Mouse (Mus musculus) kidney, embryonic 15.5 days (tissue): ENCODE data around the gene Abhd17a. TPM values are rescaled to one million over a fixed set of nuclear protein-coding genes. Genes with fewer than 3 reads are reported as not detected.

ENCODE experiments used
- ATAC-seq: fragments of 200-750 bp; cut with Nextera tagmentation; replicated peaks from 2 replicates; pipeline ENCODE4 v1.8.0; 2017; ENCODE audit warnings: moderate TSS enrichment; ENCODE audit not compliant: low FRiP score
- H3K27ac ChIP-seq: fragments of 300-500 bp; sonication (generic); 2 replicates; pipeline ENCODE4 v1.5.1; 2015; ENCODE audit warnings: mild to moderate bottlenecking, inconsistent platforms
- H3K27me3 ChIP-seq: fragments of 300-500 bp; sonication (generic); 2 replicates; pipeline ENCODE4 v1.6.1; 2015; ENCODE audit warnings: inconsistent platforms
- H3K36me3 ChIP-seq: fragments of 300-500 bp; sonication (generic); 2 replicates; pipeline ENCODE4 v1.6.1; 2015; ENCODE audit warnings: inconsistent platforms
- H3K4me1 ChIP-seq: fragments of 300-500 bp; sonication (generic); 2 replicates; pipeline ENCODE4 v1.6.1; 2015; ENCODE audit warnings: inconsistent platforms
- H3K4me2 ChIP-seq: fragments of 300-500 bp; sonication (generic); 2 replicates; pipeline ENCODE4 v1.6.1; 2015; ENCODE audit warnings: moderate library complexity, mild to moderate bottlenecking, inconsistent platforms
- H3K4me3 ChIP-seq: fragments of 300-500 bp; sonication (generic); replicated peaks from 2 replicates; pipeline ENCODE4 v1.5.1; 2015; ENCODE audit warnings: mild to moderate bottlenecking, inconsistent platforms
- H3K9ac ChIP-seq: fragments of 300-500 bp; sonication (generic); 2 replicates; pipeline ENCODE4 v1.6.1; 2015; ENCODE audit warnings: mild to moderate bottlenecking, inconsistent platforms
- H3K9me3 ChIP-seq: fragments of 300-500 bp; sonication (generic); replicated peaks from 2 replicates; pipeline ENCODE4 v1.6.1; 2016; ENCODE audit warnings: inconsistent platforms
- WGBS: fragments of 180-500 bp; shearing (Covaris S2); methylation state at CpG from one replicate; pipeline ENCODE4 v1.1.7; 2015; ENCODE audit warnings: mixed read lengths; 5-methylcytosine and 5-hydroxymethylcytosine counted together
- polyA plus RNA-seq: library from polyadenylated mRNA; unstranded; fragments of >200 nt; fragmentation: Nextera tagmentation; extraction: Ambion mirVana; gene quantifications from 2 replicates; pipeline ENCODE4 v1.2.1, GENCODE M21; 2015

Abhd17a gene
- polyA plus RNA-seq, 1 experiment from 2014 or later, result 95.4 TPM

DNA sequence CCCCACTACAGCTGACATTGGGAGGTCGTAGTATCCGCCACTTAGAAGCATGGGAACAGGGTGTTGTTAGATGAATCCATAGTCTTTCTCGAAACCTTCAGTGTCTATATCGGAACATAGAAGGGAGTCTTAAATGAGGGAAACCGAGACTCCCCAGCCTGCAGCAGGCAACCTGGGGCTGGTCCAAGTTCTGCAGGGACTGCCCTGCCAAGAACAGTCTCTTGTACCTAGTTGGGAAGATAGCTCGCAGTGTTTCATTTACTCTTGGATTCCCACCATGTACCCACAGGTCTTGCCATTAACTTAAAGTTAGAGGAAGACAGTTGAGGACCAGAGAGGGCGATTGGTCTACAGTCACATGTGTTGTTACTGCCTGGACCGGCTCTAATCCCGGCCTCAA lies 30.2 kb upstream of the Abhd17a start:
- H3K9ac ChIP-seq, result no peak overlapping the region
- H3K27ac ChIP-seq, result 0 out of 2 replicates have a peak overlapping the region, but pooled peaks have one; percentile 98
- no peaks in the 10 kb centered on the region for H3K9me3 ChIP-seq
- no peak overlapping the region for H3K4me2 ChIP-seq
- WGBS, result 90% methylated on average over 9 of the region's 9 CpGs
- H3K4me1 ChIP-seq, result peaks cover 33% of the 10 kb centered on the region
- no peak for ATAC-seq
- H3K27me3 ChIP-seq, result no peaks in the 10 kb centered on the region
- H3K36me3 ChIP-seq, result peaks cover 17% of the 10 kb centered on the region
- H3K4me3 ChIP-seq, result no peak overlapping the region

DNA sequence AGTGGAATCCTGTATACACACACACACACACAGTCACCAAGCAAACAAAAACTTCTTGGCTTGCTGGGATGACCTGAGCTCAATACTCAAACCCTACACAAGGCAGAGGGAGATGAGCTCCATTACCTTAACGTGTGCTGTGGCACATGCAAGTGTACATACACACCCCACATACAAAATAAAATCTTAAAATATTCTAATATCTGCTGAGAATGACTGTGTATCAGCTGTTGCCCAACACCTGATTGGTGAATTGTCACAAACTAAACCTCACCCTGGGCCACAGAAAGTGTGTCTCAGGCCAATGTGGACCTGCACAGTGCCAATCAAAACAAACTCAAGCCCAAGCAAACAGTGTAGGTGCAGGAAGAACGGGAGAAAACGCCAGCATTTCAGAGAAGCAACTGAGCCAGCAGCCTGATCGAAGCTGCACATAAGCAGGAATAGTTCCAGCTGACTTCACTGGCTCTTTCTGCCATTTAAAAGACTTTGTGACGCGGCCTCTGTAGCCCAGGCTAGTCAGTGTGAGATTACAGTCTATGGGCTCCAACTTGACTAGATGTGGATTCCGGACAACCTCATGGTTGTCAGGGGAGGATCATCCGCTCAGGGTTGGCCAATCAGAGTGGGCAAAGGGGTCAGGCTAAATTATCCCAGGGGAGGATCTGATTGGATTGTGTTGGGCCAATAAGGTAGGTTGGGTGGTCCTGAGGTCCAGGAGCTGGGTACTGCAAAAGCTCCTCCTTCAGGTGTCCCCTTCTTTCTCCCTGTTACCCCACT lies 29.5 kb upstream of the Abhd17a start:
- ATAC-seq, result no peak
- Histone ChIP-seq H3K27ac (no peak overlapping the region), H3K36me3 (peaks cover 19% of the 10 kb centered on the region), H3K4me2 (no peak overlapping the region), H3K9ac (no peak overlapping the region), H3K27me3 (no peaks in the 10 kb centered on the region), H3K4me3 (no peak overlapping the region), H3K4me1 (peaks cover 26% of the 10 kb centered on the region), H3K9me3 (no peaks in the 10 kb centered on the region)
- 39% methylated on average over 8 of the region's 8 CpGs for WGBS

DNA sequence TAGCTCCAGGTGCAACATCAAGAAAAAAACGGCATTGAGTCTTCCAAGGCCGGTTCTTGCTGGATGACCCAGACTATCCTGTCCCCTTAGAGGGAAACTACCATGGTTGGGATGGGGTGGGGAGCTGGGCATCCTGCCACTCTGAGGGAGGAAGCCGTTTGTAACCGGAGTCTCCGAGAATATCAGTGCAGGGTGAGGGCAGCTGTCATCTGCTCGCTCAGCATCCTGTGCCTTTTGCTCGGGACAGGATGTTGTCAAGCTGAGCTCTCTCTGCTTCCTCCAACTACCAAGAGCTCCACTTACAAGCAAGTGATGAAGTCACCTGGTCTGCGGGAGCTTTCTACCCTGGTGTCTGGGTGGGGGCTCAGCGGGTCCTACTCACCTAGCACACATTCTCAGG lies 28.0 kb upstream of the Abhd17a start:
- no peaks in the 10 kb centered on the region for H3K9me3 ChIP-seq
- H3K9ac ChIP-seq, result no peak overlapping the region
- peaks cover 11% of the 10 kb centered on the region for H3K4me1 ChIP-seq
- H3K27ac ChIP-seq, result peak overlapping the region; percentile 71
- H3K36me3 ChIP-seq, result peaks cover 34% of the 10 kb centered on the region
- H3K27me3 ChIP-seq, result no peaks in the 10 kb centered on the region
- H3K4me2 ChIP-seq, result no peak overlapping the region
- ATAC-seq, result no peak
- H3K4me3 ChIP-seq, result no peak overlapping the region
- WGBS, result 49% methylated on average over 9 of the region's 9 CpGs

- Histone ChIP-seq H3K4me1 (no peaks in the 10 kb centered on the region), H3K27me3 (no peaks in the 10 kb centered on the region), H3K4me2 (no peak overlapping the region), H3K9me3 (no peaks in the 10 kb centered on the region), H3K9ac (no peak overlapping the region), H3K27ac (no peak overlapping the region), H3K4me3 (no peak overlapping the region), H3K36me3 (peaks cover 56% of the 10 kb centered on the region)
- no peak for ATAC-seq
- WGBS, result 91% methylated on average over 6 of the region's 6 CpGs
Observed at GRCm38 (mm10) chr10:80614351-80614750, 24.2 kb upstream of the Abhd17a start.

DNA sequence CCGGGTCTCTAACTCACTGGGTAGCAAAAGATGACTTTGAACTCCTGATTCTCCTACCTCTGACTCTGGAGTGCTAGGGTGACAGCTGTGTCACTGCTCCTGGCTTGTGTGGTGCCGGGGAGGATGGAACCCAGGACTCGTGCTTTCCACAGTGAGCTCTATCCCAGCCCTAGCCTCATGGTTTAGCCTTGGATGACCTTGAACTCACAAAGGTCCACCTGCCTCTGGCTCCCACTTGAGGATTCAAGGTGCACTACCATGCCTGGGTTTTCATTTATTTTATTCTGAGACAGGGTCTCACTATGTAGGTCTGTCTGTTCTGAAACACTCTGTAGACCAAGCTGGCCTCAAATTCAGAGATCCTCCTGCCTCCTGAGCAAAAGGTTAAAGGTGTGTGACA lies 23.7 kb upstream of the Abhd17a start:
- Histone ChIP-seq H3K4me2 (no peak overlapping the region), H3K4me1 (no peaks in the 10 kb centered on the region), H3K27ac (no peak overlapping the region), H3K9ac (no peak overlapping the region), H3K9me3 (no peaks in the 10 kb centered on the region), H3K27me3 (no peaks in the 10 kb centered on the region), H3K4me3 (no peak overlapping the region), H3K36me3 (peaks cover 61% of the 10 kb centered on the region)
- no peak for ATAC-seq
- WGBS, result 81% methylated on average over 3 of the region's 3 CpGs

DNA sequence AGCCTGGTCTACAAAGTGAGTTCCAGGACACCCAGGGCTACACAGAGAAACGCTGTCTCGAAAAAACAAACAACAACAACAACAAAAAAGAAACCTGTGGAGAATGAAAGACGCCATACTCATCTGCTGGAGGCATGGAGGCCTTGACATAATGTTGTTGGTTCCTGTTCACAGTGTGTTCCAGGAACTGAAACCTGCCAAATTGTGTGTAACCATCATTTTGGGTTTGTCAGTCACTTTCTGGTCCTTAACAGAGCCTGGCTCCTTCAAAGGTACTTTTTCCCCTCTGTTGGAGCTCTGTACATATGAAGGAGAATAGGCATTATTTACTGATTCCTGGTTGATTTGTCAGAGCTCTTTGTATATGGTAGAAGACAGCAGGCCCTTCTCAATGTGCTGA lies 21.8 kb upstream of the Abhd17a start:
- no peak overlapping the region for H3K9ac ChIP-seq
- 94% methylated on average over 3 of the region's 3 CpGs for WGBS
- no peaks in the 10 kb centered on the region for H3K9me3 ChIP-seq
- H3K27ac ChIP-seq, result no peak overlapping the region
- H3K4me2 ChIP-seq, result no peak overlapping the region
- peaks cover 80% of the 10 kb centered on the region for H3K36me3 ChIP-seq
- H3K4me3 ChIP-seq, result no peak overlapping the region
- no peaks in the 10 kb centered on the region for H3K4me1 ChIP-seq
- ATAC-seq, result no peak
- H3K27me3 ChIP-seq, result no peaks in the 10 kb centered on the region

DNA sequence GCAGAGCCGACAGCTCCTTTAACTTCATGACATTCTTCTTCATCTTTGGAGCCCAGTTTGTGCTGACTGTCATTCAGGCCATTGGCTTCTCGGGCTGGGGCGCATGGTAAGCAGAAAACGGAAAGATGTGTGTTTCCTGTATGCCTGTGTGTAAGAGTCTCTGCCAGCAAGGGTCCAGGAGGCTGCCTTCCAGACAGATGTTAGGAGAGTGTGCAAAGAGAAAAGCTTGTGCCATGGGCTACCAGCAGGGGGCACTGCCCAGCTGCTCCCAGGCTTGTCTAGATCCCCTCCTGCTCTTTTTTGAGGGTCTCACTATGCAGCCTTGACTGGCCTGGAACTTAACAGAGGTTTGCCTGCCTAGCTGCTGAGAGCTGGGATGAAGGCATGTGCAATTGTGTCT lies 20.9 kb upstream of the Abhd17a start:
- peaks cover 83% of the 10 kb centered on the region for H3K36me3 ChIP-seq
- H3K9me3 ChIP-seq, result no peaks in the 10 kb centered on the region
- WGBS, result 67% methylated on average over 4 of the region's 4 CpGs
- H3K4me2 ChIP-seq, result no peak overlapping the region
- H3K4me1 ChIP-seq, result no peaks in the 10 kb centered on the region
- no peak for ATAC-seq
- H3K9ac ChIP-seq, result no peak overlapping the region
- H3K27me3 ChIP-seq, result no peaks in the 10 kb centered on the region
- no peak overlapping the region; the same call in 1 of the 2 replicates for H3K27ac ChIP-seq
- no peak overlapping the region for H3K4me3 ChIP-seq

DNA sequence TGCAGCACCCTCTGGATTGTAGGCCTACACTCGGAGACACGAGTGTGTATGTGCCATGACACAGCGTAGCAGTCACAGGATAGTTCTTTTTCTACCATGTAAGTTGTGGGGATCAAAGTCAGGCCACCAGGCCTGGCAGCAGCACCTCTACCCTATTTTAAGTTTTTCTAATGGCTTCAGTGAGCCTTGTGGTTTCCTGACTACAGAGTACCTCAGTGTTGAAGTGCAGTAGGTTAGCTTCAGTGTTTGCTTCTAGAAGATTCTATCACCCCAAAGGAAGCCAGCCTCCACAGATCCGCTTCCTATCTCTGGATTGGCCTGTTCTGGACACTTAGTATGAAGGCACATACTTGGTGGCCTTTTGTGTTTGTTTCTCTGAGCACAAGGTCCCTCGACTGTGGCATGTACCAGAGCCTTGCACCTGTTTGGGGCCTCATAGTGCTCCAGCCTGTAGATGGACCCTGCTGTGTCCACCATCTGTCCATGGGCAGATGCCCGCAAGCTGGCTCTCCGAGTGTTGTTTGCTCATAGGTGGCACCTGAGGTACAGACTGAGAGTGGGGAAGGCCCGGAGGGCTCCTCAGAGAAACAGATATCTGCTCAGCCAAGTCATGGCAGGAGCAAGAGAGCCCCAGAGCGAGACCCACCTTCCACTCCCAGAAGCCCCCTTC lies 20.1 kb upstream of the Abhd17a start:
- 95% methylated on average over 9 of the region's 9 CpGs for WGBS
- no peak overlapping the region for H3K4me2 ChIP-seq
- no peaks in the 10 kb centered on the region for H3K9me3 ChIP-seq
- no peak overlapping the region for H3K4me3 ChIP-seq
- no peak overlapping the region for H3K27ac ChIP-seq
- no peaks in the 10 kb centered on the region for H3K4me1 ChIP-seq
- no peaks in the 10 kb centered on the region for H3K27me3 ChIP-seq
- peaks cover 76% of the 10 kb centered on the region for H3K36me3 ChIP-seq
- ATAC-seq, result no peak
- H3K9ac ChIP-seq, result no peak overlapping the region

DNA sequence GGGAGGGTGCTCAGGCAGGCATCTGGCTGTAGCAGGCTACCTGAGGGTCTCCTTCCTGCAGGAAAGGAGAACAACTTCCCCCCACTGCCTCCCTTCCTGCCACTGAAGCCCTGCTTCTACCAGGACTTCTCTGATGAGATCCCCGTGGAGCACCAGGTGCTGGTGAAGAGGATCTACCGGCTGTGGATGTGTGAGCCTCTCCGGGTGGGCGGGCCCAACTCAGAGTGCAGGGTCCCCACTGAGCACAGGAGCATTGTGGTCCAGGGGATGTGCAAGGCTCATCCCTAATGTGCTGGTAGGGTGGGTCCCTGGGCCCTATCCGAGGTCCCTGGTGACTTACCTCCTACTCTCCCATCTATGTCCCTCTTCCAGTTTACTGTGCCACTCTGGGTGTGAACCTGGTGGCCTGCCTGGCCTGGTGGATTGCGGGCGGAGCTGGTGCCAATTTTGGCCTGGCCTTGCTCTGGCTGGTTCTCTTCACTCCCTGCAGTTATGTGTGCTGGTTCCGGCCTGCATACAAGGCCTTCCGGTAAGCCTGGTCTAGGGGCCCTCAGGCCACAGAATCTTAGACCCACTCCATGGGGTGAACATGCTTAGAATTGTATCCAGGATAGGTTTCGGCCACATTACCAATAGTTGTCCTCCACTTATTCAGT lies 19.3 kb upstream of the Abhd17a start:
- H3K9me3 ChIP-seq, result no peaks in the 10 kb centered on the region
- 89% methylated on average over 10 of the region's 10 CpGs for WGBS
- no peak for ATAC-seq
- no peak overlapping the region for H3K27ac ChIP-seq
- peaks cover 67% of the 10 kb centered on the region for H3K36me3 ChIP-seq
- H3K4me3 ChIP-seq, result no peak overlapping the region
- no peak overlapping the region for H3K4me2 ChIP-seq
- no peaks in the 10 kb centered on the region for H3K27me3 ChIP-seq
- H3K4me1 ChIP-seq, result peaks cover 4% of the 10 kb centered on the region; the same call in 1 of the 2 replicates
- H3K9ac ChIP-seq, result no peak overlapping the region

- 91% methylated on average over 3 of the region's 3 CpGs for WGBS
- no peak for ATAC-seq
- H3K36me3 ChIP-seq, result peaks cover 57% of the 10 kb centered on the region
- peaks cover 14% of the 10 kb centered on the region for H3K4me1 ChIP-seq
- no peak overlapping the region for H3K27ac ChIP-seq
- no peak overlapping the region for H3K4me2 ChIP-seq
- no peak overlapping the region for H3K4me3 ChIP-seq
- no peak overlapping the region for H3K9ac ChIP-seq
- no peaks in the 10 kb centered on the region for H3K27me3 ChIP-seq
- no peaks in the 10 kb centered on the region for H3K9me3 ChIP-seq
Observed at GRCm38 (mm10) chr10:80608435-80608834, 18.3 kb upstream of the Abhd17a start.

DNA sequence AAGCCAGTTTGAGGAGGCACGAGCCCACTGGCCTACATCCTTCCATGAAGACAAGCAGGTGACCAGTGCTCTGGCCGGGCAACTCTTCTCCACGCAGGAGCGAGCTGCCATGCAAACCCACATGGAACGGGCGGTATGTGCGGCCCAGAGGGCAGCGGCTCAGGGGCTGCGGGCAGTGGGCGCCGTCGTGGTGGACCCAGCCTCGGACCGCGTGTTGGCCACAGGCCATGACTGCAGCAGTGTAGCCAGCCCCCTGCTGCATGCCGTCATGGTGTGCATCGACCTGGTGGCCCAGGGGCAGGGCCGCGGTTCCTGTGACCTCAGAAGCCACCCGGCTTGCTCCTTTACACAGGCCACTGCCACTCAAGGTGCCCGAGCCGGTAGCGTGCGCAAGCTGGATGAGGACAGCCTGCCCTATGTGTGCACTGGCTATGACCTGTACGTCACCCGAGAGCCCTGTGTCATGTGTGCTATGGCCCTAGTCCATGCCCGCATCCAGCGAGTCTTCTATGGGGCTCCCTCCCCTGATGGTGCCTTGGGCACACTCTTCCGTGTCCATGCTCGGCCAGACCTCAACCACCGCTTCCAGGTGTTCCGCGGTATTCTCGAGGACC lies 16.7 kb upstream of the Abhd17a start:
- no peak overlapping the region for H3K9ac ChIP-seq
- H3K27me3 ChIP-seq, result no peaks in the 10 kb centered on the region
- no peak overlapping the region for H3K4me3 ChIP-seq
- no peak for ATAC-seq
- no peak overlapping the region for H3K4me2 ChIP-seq
- no peak overlapping the region for H3K27ac ChIP-seq
- no peaks in the 10 kb centered on the region for H3K9me3 ChIP-seq
- H3K36me3 ChIP-seq, result peaks cover 44% of the 10 kb centered on the region
- H3K4me1 ChIP-seq, result peaks cover 24% of the 10 kb centered on the region
- 94% methylated on average over 34 of the region's 34 CpGs for WGBS

DNA sequence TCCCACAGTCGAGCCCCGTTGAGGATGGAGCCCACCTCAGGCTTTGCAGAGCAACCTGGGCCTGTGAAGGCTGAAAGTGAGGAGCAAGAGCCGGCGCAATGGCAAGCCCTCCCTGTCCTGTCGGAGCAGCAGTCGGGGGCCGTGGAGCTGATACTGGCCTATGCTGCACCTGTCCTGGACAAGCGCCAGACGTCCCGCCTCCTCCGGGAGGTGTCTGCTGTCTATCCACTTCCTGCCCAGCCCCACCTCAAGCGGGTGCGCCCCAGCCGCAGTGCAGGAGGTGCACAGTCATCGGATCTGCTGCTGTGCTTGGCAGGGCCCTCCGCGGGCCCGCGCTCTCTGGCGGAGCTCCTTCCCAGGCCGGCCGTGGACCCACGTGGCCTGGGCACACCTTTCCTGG lies 16.2 kb upstream of the Abhd17a start:
- WGBS, result 90% methylated on average over 23 of the region's 23 CpGs
- H3K9me3 ChIP-seq, result no peaks in the 10 kb centered on the region
- H3K27ac ChIP-seq, result no peak overlapping the region
- no peak overlapping the region for H3K4me3 ChIP-seq
- peaks cover 24% of the 10 kb centered on the region for H3K4me1 ChIP-seq
- H3K36me3 ChIP-seq, result peaks cover 42% of the 10 kb centered on the region
- H3K4me2 ChIP-seq, result no peak overlapping the region
- H3K9ac ChIP-seq, result no peak overlapping the region
- no peak for ATAC-seq
- no peaks in the 10 kb centered on the region for H3K27me3 ChIP-seq
